Mouse (Mus musculus) kidney, adult 2 months (tissue): ENCODE data around the gene Lgr4. TPM values are rescaled to one million over a fixed set of nuclear protein-coding genes. Genes with fewer than 3 reads are reported as not detected.

Experiments
- DNase-seq: peaks from one replicate; pipeline ENCODE4 v3.0.0; 2021
- H3K27ac ChIP-seq: fragments of 200-500 bp; 2 replicates; pipeline ENCODE4 v1.5.1; 2012; ENCODE audit warnings: low read depth, low read length, control low read depth, inconsistent platforms; ENCODE audit not compliant: insufficient read depth
- H3K27me3 ChIP-seq: fragments of 200-500 bp; replicated peaks from 2 replicates; pipeline ENCODE4 v1.6.1; 2012; ENCODE audit warnings: mild to moderate bottlenecking, moderate library complexity, low read length, inconsistent platforms; ENCODE audit not compliant: control insufficient read depth, insufficient read depth
- H3K36me3 ChIP-seq: fragments of 200-500 bp; 2 replicates; pipeline ENCODE4 v1.6.1; 2012; ENCODE audit warnings: mild to moderate bottlenecking, moderate library complexity, low read length, inconsistent platforms; ENCODE audit not compliant: control insufficient read depth, insufficient read depth
- H3K4me1 ChIP-seq: fragments of 200-500 bp; 2 replicates; pipeline ENCODE4 v1.6.1; 2011; ENCODE audit warnings: low read length; ENCODE audit not compliant: control insufficient read depth, insufficient read depth
- H3K4me3 ChIP-seq: fragments of 200-500 bp; 2 replicates; pipeline ENCODE4 v1.5.1; 2011; ENCODE audit warnings: mild to moderate bottlenecking, low read depth, low read length, control low read depth; ENCODE audit not compliant: insufficient read depth
- CTCF ChIP-seq: fragments of 200-500 bp; conservative IDR thresholded peaks from 2 replicates; pipeline ENCODE4 v1.5.1; 2011; ENCODE audit warnings: low read depth, mild to moderate bottlenecking, control low read depth, low read length, moderate library complexity, mixed read lengths; ENCODE audit not compliant: insufficient read depth, insufficient read length
- POLR2A ChIP-seq: fragments of 200-500 bp; IDR thresholded peaks from one replicate; pipeline ENCODE4 v1.6.1; 2011; ENCODE audit warnings: low read depth, low read length, control low read depth
- WGBS: fragments of 180-500 bp; shearing (Covaris S2); methylation state at CpG from one replicate; pipeline ENCODE4 v1.1.7; 2018; 5-methylcytosine and 5-hydroxymethylcytosine counted together
- polyA plus RNA-seq: library from polyadenylated mRNA; depleted of rRNA; stranded (reverse); fragments of >200 nt; gene quantifications from 2 replicates; pipeline ENCODE4 v1.2.3, GENCODE M21; 2012

Lgr4 gene
- polyA plus RNA-seq, 1 experiment = 106 TPM

GRCm38 (mm10) chr2:109965753-109966420 is 48.4 kb downstream of the Lgr4 start:
- TF ChIP-seq POLR2A = no peak
- no peak for TF ChIP-seq CTCF
- H3K36me3 ChIP-seq = no peaks in the 10 kb centered on the region; the same call in 1 of the 2 replicates
- H3K27ac ChIP-seq = peak overlapping the region; percentile 38; the same call in 1 of the 2 replicates
- no peak for DNase-seq
- no peaks in the 10 kb centered on the region for H3K27me3 ChIP-seq
- H3K4me1 ChIP-seq = peaks cover 42% of the 10 kb centered on the region
- H3K4me3 ChIP-seq = no peak overlapping the region
- WGBS = 66% methylated on average over 9 of the region's 9 CpGs

- DNase-seq = no peak
- Histone ChIP-seq H3K4me1 (peaks cover 42% of the 10 kb centered on the region), H3K4me3 (no peak overlapping the region), H3K27me3 (no peaks in the 10 kb centered on the region), H3K27ac (no peak overlapping the region), H3K36me3 (no peaks in the 10 kb centered on the region; the same call in 1 of the 2 replicates)
- 90% methylated on average over 4 of the region's 4 CpGs for WGBS
- TF ChIP-seq POLR2A = no peak
- TF ChIP-seq CTCF = no peak
Measured at GRCm38 (mm10) chr2:109966863-109967262, 49.4 kb downstream of the Lgr4 start.

GRCm38 (mm10) chr2:109969381-109969780 is 51.9 kb downstream of the Lgr4 start:
- peak; percentile 28 for DNase-seq
- Histone ChIP-seq H3K4me1 (peaks cover 37% of the 10 kb centered on the region), H3K4me3 (no peak overlapping the region), H3K27me3 (no peaks in the 10 kb centered on the region), H3K36me3 (no peaks in the 10 kb centered on the region; the same call in 1 of the 2 replicates), H3K27ac (peak overlapping the region; percentile 45)
- no peak for TF ChIP-seq CTCF
- TF ChIP-seq POLR2A = no peak
- 54% methylated on average over 3 of the region's 3 CpGs for WGBS

- H3K27me3 ChIP-seq = no peaks in the 10 kb centered on the region
- H3K4me3 ChIP-seq = no peak overlapping the region
- 36% methylated on average over 10 of the region's 10 CpGs for WGBS
- peaks cover 37% of the 10 kb centered on the region for H3K4me1 ChIP-seq
- TF ChIP-seq POLR2A (no peak), CTCF (no peak)
- no peaks in the 10 kb centered on the region; the same call in 1 of the 2 replicates for H3K36me3 ChIP-seq
- peak overlapping the region; percentile 45 for H3K27ac ChIP-seq
- DNase-seq = peak; percentile 46
Measured at GRCm38 (mm10) chr2:109969926-109970532, 52.6 kb downstream of the Lgr4 start.

- TF ChIP-seq CTCF (no peak), POLR2A (no peak)
- Histone ChIP-seq H3K4me1 (peaks cover 36% of the 10 kb centered on the region), H3K27me3 (no peaks in the 10 kb centered on the region), H3K27ac (peak overlapping the region; percentile 82), H3K4me3 (no peak overlapping the region), H3K36me3 (peaks cover 2% of the 10 kb centered on the region; the same call in 1 of the 2 replicates)
- no peak for DNase-seq
- WGBS = 27% methylated on average over 8 of the region's 8 CpGs
Measured at GRCm38 (mm10) chr2:109970744-109971410, 53.4 kb downstream of the Lgr4 start.

- no peaks in the 10 kb centered on the region for H3K27me3 ChIP-seq
- TF ChIP-seq POLR2A (no peak), CTCF (no peak)
- H3K4me1 ChIP-seq = peaks cover 41% of the 10 kb centered on the region
- H3K4me3 ChIP-seq = no peak overlapping the region
- 88% methylated on average over 2 of the region's 2 CpGs for WGBS
- no peak for DNase-seq
- peaks cover 2% of the 10 kb centered on the region; the same call in 1 of the 2 replicates for H3K36me3 ChIP-seq
- H3K27ac ChIP-seq = no peak overlapping the region
Measured at GRCm38 (mm10) chr2:109972310-109972709, 54.9 kb downstream of the Lgr4 start.

- 44% methylated on average over 7 of the region's 7 CpGs for whole genome bisulfite sequencing
- Histone ChIP-seq H3K27ac (no peak overlapping the region), H3K36me3 (peaks cover 2% of the 10 kb centered on the region; the same call in 1 of the 2 replicates), H3K27me3 (no peaks in the 10 kb centered on the region), H3K4me3 (no peak overlapping the region), H3K4me1 (peaks cover 42% of the 10 kb centered on the region)
- no peak for DNase-seq
- TF ChIP-seq POLR2A = no peak
- TF ChIP-seq CTCF = no peak
Measured at GRCm38 (mm10) chr2:109972922-109973321, 55.5 kb downstream of the Lgr4 start.
